Mouse (Mus musculus) hindbrain, embryonic 13.5 days (tissue): ENCODE measurements around the gene Prpf40b. TPM values are rescaled to one million over a fixed set of nuclear protein-coding genes. Genes with fewer than 3 reads are reported as not detected.
"Not testable (repeated sequence)": the region's sequence is repeated elsewhere in the genome, so short reads cannot be mapped to it uniquely, and the experiment has no call there.

Experiments used
- ATAC-seq: fragments of 200-750 bp; cut with Nextera tagmentation; 2 replicates; pipeline ENCODE4 v1.8.0; 2017; ENCODE audit warnings: moderate TSS enrichment; ENCODE audit not compliant: low FRiP score
- H3K27ac ChIP-seq: fragments of 300-500 bp; sonication (generic); 2 replicates; pipeline ENCODE4 v1.5.1; 2015; ENCODE audit warnings: inconsistent platforms, mild to moderate bottlenecking, moderate library complexity
- H3K27me3 ChIP-seq: fragments of 300-500 bp; sonication (generic); 2 replicates; pipeline ENCODE4 v1.6.1; 2015; ENCODE audit warnings: mild to moderate bottlenecking, inconsistent platforms
- H3K36me3 ChIP-seq: fragments of 300-500 bp; sonication (generic); 2 replicates; pipeline ENCODE4 v1.6.1; 2015; ENCODE audit warnings: mild to moderate bottlenecking, inconsistent platforms
- H3K4me1 ChIP-seq: fragments of 300-500 bp; sonication (generic); replicated peaks from 2 replicates; pipeline ENCODE4 v1.6.1; 2015; ENCODE audit warnings: inconsistent platforms
- H3K4me2 ChIP-seq: fragments of 300-500 bp; sonication (generic); 2 replicates; pipeline ENCODE4 v1.6.1; 2015; ENCODE audit warnings: inconsistent platforms, mild to moderate bottlenecking, moderate library complexity
- H3K4me3 ChIP-seq: fragments of 300-500 bp; sonication (generic); 2 replicates; pipeline ENCODE4 v1.5.1; 2015; ENCODE audit warnings: mild to moderate bottlenecking, inconsistent platforms
- H3K9ac ChIP-seq: fragments of 300-500 bp; sonication (generic); 2 replicates; pipeline ENCODE4 v1.6.1; 2015; ENCODE audit warnings: mild to moderate bottlenecking, inconsistent platforms
- H3K9me3 ChIP-seq: fragments of 300-500 bp; sonication (generic); 2 replicates; pipeline ENCODE4 v1.6.1; 2016; ENCODE audit warnings: inconsistent platforms
- WGBS: fragments of 180-500 bp; shearing (Covaris S2); methylation state at CpG from one replicate; pipeline ENCODE4 v1.1.7; 2015; 5-methylcytosine and 5-hydroxymethylcytosine counted together
- polyA plus RNA-seq: library from polyadenylated mRNA; unstranded; fragments of >200 nt; fragmentation: Nextera tagmentation; extraction: Ambion mirVana; gene quantifications from 2 replicates; pipeline ENCODE4 v1.2.1, GENCODE M21; 2015

Prpf40b gene
- 116 and 124 TPM in 2 replicates for polyA plus RNA-seq

GRCm38 (mm10) chr15:99294813-99295374 lies at the start of gene Prpf40b:
TSS of gene Prpf40b (plus strand) at chr15:99295087.
- H3K4me2 ChIP-seq, result peak within 1 kb of the TSS; percentile 67
- peak; percentile 96 for ATAC-seq
- 1% methylated on average over 45 of the region's 64 CpGs for WGBS
- H3K4me3 ChIP-seq, result peak within 1 kb of the TSS; percentile 70
- peak within 1 kb of the TSS; percentile 85 for H3K9ac ChIP-seq
- no peaks in the 10 kb centered on the region for H3K27me3 ChIP-seq
- peaks cover 23% of the 10 kb centered on the region for H3K4me1 ChIP-seq
- H3K27ac ChIP-seq, result peak within 1 kb of the TSS; percentile 93
- H3K36me3 ChIP-seq, result 0 out of 2 replicates have a peak, but pooled peaks cover 3% of the 10 kb centered on the region
- H3K9me3 ChIP-seq, result no peaks in the 10 kb centered on the region

GRCm38 (mm10) chr15:99246736-99247135 lies 48.2 kb upstream of the Prpf40b start:
- H3K36me3 ChIP-seq, result peaks cover 78% of the 10 kb centered on the region
- not testable (repeated sequence) for H3K27me3 ChIP-seq, H3K4me2 ChIP-seq, ATAC-seq, H3K9me3 ChIP-seq, H3K9ac ChIP-seq, H3K4me3 ChIP-seq, H3K27ac ChIP-seq
- WGBS, result 94% methylated on average over 6 of the region's 6 CpGs
- H3K4me1 ChIP-seq, result peaks cover 12% of the 10 kb centered on the region

GRCm38 (mm10) chr15:99248972-99249371 lies 45.9 kb upstream of the Prpf40b start:
- H3K27me3 ChIP-seq, result no peaks in the 10 kb centered on the region
- H3K4me2 ChIP-seq, result no peak overlapping the region
- 86% methylated on average over 9 of the region's 9 CpGs for WGBS
- peaks cover 27% of the 10 kb centered on the region for H3K4me1 ChIP-seq
- H3K36me3 ChIP-seq, result peaks cover 58% of the 10 kb centered on the region
- H3K4me3 ChIP-seq, result no peak overlapping the region
- H3K9ac ChIP-seq, result no peak overlapping the region
- H3K27ac ChIP-seq, result no peak overlapping the region
- no peaks in the 10 kb centered on the region for H3K9me3 ChIP-seq
- ATAC-seq, result no peak

GRCm38 (mm10) chr15:99249938-99250337 lies 44.9 kb upstream of the Prpf40b start:
- Histone ChIP-seq H3K36me3 (peaks cover 48% of the 10 kb centered on the region), H3K4me3 (no peak overlapping the region), H3K27me3 (no peaks in the 10 kb centered on the region), H3K27ac (no peak overlapping the region), H3K9ac (peak overlapping the region; percentile 78), H3K4me1 (peaks cover 30% of the 10 kb centered on the region), H3K9me3 (no peaks in the 10 kb centered on the region), H3K4me2 (peak overlapping the region; percentile 3; the same call in 1 of the 2 replicates)
- no peak for ATAC-seq
- 93% methylated on average over 11 of the region's 11 CpGs for WGBS

GRCm38 (mm10) chr15:99251111-99251510 lies 43.8 kb upstream of the Prpf40b start:
- Histone ChIP-seq H3K27ac (peak overlapping the region; percentile 52; the same call in 1 of the 2 replicates), H3K4me1 (peaks cover 30% of the 10 kb centered on the region), H3K4me3 (peak overlapping the region; percentile 59), H3K4me2 (peak overlapping the region; percentile 80), H3K9ac (peak overlapping the region; percentile 78), H3K36me3 (peaks cover 37% of the 10 kb centered on the region)
- WGBS, result 1% methylated on average over 14 of the region's 15 CpGs
- not testable (repeated sequence) for ATAC-seq, H3K27me3 ChIP-seq, H3K9me3 ChIP-seq

DNA sequence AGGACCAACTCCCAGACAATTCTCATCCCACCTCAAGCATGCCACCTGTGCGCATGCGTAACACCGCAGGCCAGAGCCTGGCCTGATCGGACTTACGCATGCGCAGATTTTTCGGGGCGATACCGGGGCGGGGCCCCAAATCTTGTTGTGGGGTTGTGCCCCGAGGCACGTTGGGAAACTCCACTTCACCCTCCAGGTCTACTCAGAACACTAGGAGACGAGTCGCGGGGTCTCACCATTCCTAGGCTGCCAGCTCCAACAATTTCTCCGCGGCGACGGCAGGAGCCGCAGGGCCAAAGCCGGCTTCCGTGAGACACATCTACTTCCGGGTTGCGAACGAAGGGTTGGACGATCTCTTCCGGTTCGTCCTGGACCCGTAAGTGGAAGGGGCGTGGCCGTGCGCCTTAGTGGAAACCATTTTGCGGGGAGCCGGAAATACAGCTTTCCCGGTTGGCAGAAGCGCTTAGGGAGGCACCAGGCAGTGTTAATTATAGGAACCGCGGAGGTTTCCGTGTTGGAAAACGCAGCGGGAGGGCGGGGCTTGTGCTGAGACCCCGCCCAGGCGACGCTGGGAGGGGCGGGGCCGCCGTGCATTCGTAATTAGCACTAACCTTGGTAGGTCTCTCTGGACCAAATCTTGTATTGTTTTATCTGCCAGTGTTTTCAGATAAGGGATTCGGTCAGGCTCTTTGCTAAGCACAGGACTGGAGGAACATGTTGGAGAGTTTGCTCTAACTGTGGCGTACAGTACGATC lies 43.1 kb upstream of the Prpf40b start, which contains the start of gene Mcrs1:
TSS of gene Mcrs1 (minus strand) at position 336 of the 755 bp plus-strand sequence.
- H3K27ac ChIP-seq, result peak within 1 kb of the TSS; percentile 96
- WGBS, result under 1% methylated on average over 52 of the region's 52 CpGs
- H3K4me3 ChIP-seq, result peak within 1 kb of the TSS; percentile 59
- H3K4me2 ChIP-seq, result peak within 1 kb of the TSS; percentile 84
- H3K27me3 ChIP-seq, result no peaks in the 10 kb centered on the region
- H3K4me1 ChIP-seq, result peaks cover 30% of the 10 kb centered on the region
- peaks cover 30% of the 10 kb centered on the region for H3K36me3 ChIP-seq
- peak within 1 kb of the TSS; percentile 81 for H3K9ac ChIP-seq
- no peaks in the 10 kb centered on the region for H3K9me3 ChIP-seq
- peak; percentile 94 for ATAC-seq

- H3K27me3 ChIP-seq, result no peaks in the 10 kb centered on the region
- H3K27ac ChIP-seq, result peak overlapping the region; percentile 96
- peak; percentile 55 for ATAC-seq
- peaks cover 30% of the 10 kb centered on the region for H3K4me1 ChIP-seq
- 6% methylated on average over 22 of the region's 22 CpGs for WGBS
- no peaks in the 10 kb centered on the region for H3K9me3 ChIP-seq
- H3K36me3 ChIP-seq, result peaks cover 23% of the 10 kb centered on the region
- peak overlapping the region; percentile 81 for H3K9ac ChIP-seq
- peak overlapping the region; percentile 84 for H3K4me2 ChIP-seq
- H3K4me3 ChIP-seq, result peak overlapping the region; percentile 59
Observed at GRCm38 (mm10) chr15:99252381-99253174, 42.3 kb upstream of the Prpf40b start.

- H3K9me3 ChIP-seq, ATAC-seq, H3K27ac ChIP-seq, H3K27me3 ChIP-seq, H3K9ac ChIP-seq: not testable (repeated sequence)
- Histone ChIP-seq H3K4me1 (peaks cover 30% of the 10 kb centered on the region), H3K36me3 (peaks cover 17% of the 10 kb centered on the region), H3K4me3 (peak overlapping the region; percentile 59), H3K4me2 (peak overlapping the region; percentile 84)
- 45% methylated on average over 2 of the region's 2 CpGs for WGBS
Observed at GRCm38 (mm10) chr15:99253175-99253479, 41.8 kb upstream of the Prpf40b start.

DNA sequence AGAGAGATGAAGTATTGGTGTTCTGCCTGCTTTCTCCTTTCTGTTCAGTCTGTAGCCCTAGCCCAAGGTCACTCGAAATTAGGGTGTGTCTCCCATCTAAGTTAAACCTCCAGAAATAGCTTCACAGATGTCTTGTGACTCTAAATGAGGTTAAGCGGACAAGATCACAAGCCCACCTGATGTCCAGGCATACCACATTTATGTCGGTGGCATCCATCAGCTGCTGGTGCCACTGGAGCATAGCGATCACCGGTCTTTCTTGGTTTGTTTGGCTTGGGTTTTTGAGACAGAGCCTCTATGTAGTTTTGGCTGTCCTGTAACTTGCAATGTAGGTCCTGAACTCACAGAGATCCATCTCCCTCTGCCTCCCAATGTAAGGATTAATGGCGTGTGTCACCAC lies 41.1 kb upstream of the Prpf40b start:
- Histone ChIP-seq H3K9me3 (no peaks in the 10 kb centered on the region), H3K27me3 (no peaks in the 10 kb centered on the region), H3K4me1 (peaks cover 30% of the 10 kb centered on the region), H3K36me3 (peaks cover 11% of the 10 kb centered on the region), H3K4me2 (no peak overlapping the region), H3K9ac (no peak overlapping the region), H3K27ac (no peak overlapping the region), H3K4me3 (no peak overlapping the region)
- ATAC-seq, result no peak
- WGBS, result 97% methylated on average over 6 of the region's 6 CpGs

DNA sequence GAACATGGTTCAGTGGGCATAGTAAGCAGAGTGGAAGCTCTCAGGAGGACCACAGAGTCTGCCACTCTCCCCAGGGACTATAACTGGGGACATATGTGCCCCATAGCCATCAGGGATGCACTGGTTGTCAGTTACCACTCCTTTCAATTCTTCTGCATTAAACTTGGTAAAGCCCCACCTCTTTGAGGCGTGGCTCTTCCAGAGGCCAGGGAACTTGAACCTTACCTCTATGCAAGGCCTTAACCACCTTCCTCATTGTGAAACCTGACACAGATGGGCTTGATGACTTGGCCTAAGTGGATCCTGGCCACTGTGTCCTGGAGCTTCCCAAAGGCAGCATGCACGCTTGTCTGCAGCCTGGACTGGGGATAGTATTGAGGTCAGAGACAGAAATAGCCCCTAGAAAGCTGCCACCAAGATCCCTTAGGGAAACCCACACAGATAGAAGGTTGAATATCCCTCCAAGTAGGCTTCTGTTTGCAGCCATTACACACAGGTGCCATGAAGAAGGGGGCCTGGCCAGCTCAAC lies 40.3 kb upstream of the Prpf40b start:
- WGBS, result 82% methylated on average over 2 of the region's 2 CpGs
- ATAC-seq, result no peak
- Histone ChIP-seq H3K4me3 (no peak overlapping the region), H3K27ac (no peak overlapping the region), H3K9me3 (no peaks in the 10 kb centered on the region), H3K36me3 (peaks cover 3% of the 10 kb centered on the region; the same call in 1 of the 2 replicates), H3K4me1 (peaks cover 33% of the 10 kb centered on the region), H3K9ac (no peak overlapping the region), H3K4me2 (no peak overlapping the region), H3K27me3 (no peaks in the 10 kb centered on the region)

DNA sequence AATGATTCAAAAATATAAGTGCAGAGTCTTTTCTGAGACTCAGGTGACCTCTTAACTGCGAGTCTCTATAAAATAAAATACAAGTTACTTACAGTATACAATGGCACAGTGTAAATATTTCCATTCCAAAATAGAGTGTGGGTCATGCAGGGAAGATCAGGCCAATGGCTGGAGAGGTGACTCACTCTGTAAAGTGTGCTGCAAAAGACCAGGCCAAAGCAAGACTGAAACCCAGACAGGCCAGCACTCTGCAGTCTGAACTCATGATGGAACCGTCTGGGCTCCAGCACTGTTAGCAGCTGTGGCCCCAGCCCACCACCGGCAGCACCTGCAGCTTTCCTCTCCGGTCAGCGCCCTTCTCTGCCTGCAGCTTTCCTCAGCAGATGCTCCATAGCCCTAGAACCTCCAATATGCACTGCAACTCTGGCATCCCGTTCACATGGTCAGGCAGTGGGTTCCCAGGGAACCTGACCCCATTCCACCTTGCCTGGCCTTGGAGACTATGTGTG lies 39.6 kb upstream of the Prpf40b start:
- H3K4me1 ChIP-seq, result peaks cover 29% of the 10 kb centered on the region

More for the DNA sequence above, 39.6 kb upstream of the Prpf40b start:
- Histone ChIP-seq H3K9me3 (no peaks in the 10 kb centered on the region), H3K4me2 (no peak overlapping the region), H3K27me3 (no peaks in the 10 kb centered on the region), H3K4me3 (no peak overlapping the region), H3K9ac (no peak overlapping the region), H3K27ac (no peak overlapping the region), H3K36me3 (no peaks in the 10 kb centered on the region)
- WGBS, result 82% methylated on average over 6 of the region's 6 CpGs
- ATAC-seq, result no peak
